Mouse (Mus musculus): ENCODE results near the gene Robo1. TPM values are rescaled to one million over a fixed set of nuclear protein-coding genes. Genes with fewer than 3 reads are reported as not detected.

Robo1 gene
- polyA plus RNA-seq, 1 experiment from 2014 or later, result 100 TPM

GRCm38 (mm10) chr16:72622371-72622770 lies 314.3 kb downstream of the Robo1 start:
- Histone ChIP-seq H3K27me3 (no peaks in the 10 kb centered on the region), H3K9me3 (no peaks in the 10 kb centered on the region), H3K4me1 (peaks cover 14% of the 10 kb centered on the region), H3K9ac (replicated peaks) (no peak overlapping the region), H3K4me3 (no peak overlapping the region), H3K4me2 (replicated peaks) (no peak overlapping the region), H3K27ac (replicated peaks) (no peak overlapping the region), H3K36me3 (no peaks in the 10 kb centered on the region)
- no peak for ATAC-seq (ENCODE audit: low FRiP score, low read depth)
- 73% methylated on average over 4 of the region's 4 CpGs for WGBS

GRCm38 (mm10) chr16:72622868-72623267 lies 314.8 kb downstream of the Robo1 start:
- Histone ChIP-seq H3K4me3 (no peak overlapping the region), H3K27ac (replicated peaks) (0 out of 2 replicates have a peak overlapping the region, but pooled peaks have one; percentile 39), H3K27me3 (no peaks in the 10 kb centered on the region), H3K36me3 (no peaks in the 10 kb centered on the region), H3K4me1 (peaks cover 14% of the 10 kb centered on the region), H3K9ac (replicated peaks) (no peak overlapping the region), H3K9me3 (no peaks in the 10 kb centered on the region), H3K4me2 (replicated peaks) (no peak overlapping the region)
- ATAC-seq (ENCODE audit: low FRiP score, low read depth), result no peak; the same call in 1 of the 2 replicates
- 60% methylated on average over 10 of the region's 10 CpGs for WGBS

- no peaks in the 10 kb centered on the region for H3K4me1 ChIP-seq
- no peaks in the 10 kb centered on the region for H3K36me3 ChIP-seq
- H3K27ac ChIP-seq (replicated peaks), result no peak overlapping the region
- H3K9ac ChIP-seq (replicated peaks), result no peak overlapping the region
- no peak overlapping the region for H3K4me2 ChIP-seq (replicated peaks)
- H3K27me3 ChIP-seq, result no peaks in the 10 kb centered on the region
- no peak for ATAC-seq (ENCODE audit: low FRiP score, low read depth)
- H3K9me3 ChIP-seq, result no peaks in the 10 kb centered on the region
- WGBS, result 56% methylated on average over 7 of the region's 7 CpGs
- H3K4me3 ChIP-seq, result no peak overlapping the region
Observed at GRCm38 (mm10) chr16:72633846-72634245, 325.7 kb downstream of the Robo1 start.

GRCm38 (mm10) chr16:72639332-72639940 lies 331.3 kb downstream of the Robo1 start:
- Histone ChIP-seq H3K9me3 (no peaks in the 10 kb centered on the region), H3K36me3 (no peaks in the 10 kb centered on the region), H3K27me3 (no peaks in the 10 kb centered on the region), H3K4me3 (no peak overlapping the region), H3K27ac (replicated peaks) (no peak overlapping the region), H3K4me1 (0 out of 2 replicates have a peak, but pooled peaks cover 2% of the 10 kb centered on the region), H3K9ac (replicated peaks) (no peak overlapping the region), H3K4me2 (replicated peaks) (no peak overlapping the region)
- 89% methylated on average over 8 of the region's 8 CpGs for WGBS
- ATAC-seq (ENCODE audit: low FRiP score, low read depth), result no peak

GRCm38 (mm10) chr16:72640932-72641811 lies 333.1 kb downstream of the Robo1 start:
- H3K4me1 ChIP-seq, result peaks cover 7% of the 10 kb centered on the region
- WGBS, result 70% methylated on average over 9 of the region's 9 CpGs
- no peaks in the 10 kb centered on the region for H3K9me3 ChIP-seq
- no peak overlapping the region for H3K27ac ChIP-seq (replicated peaks)
- no peak overlapping the region for H3K4me2 ChIP-seq (replicated peaks)
- ATAC-seq (ENCODE audit: low FRiP score, low read depth), result no peak
- no peak overlapping the region for H3K9ac ChIP-seq (replicated peaks)
- H3K36me3 ChIP-seq, result no peaks in the 10 kb centered on the region
- H3K4me3 ChIP-seq, result no peak overlapping the region
- no peaks in the 10 kb centered on the region for H3K27me3 ChIP-seq

- no peak overlapping the region for H3K4me2 ChIP-seq (replicated peaks)
- peaks cover 7% of the 10 kb centered on the region for H3K4me1 ChIP-seq
- no peak overlapping the region for H3K9ac ChIP-seq (replicated peaks)
- no peaks in the 10 kb centered on the region for H3K27me3 ChIP-seq
- 41% methylated on average over 8 of the region's 8 CpGs for WGBS
- no peaks in the 10 kb centered on the region for H3K9me3 ChIP-seq
- H3K36me3 ChIP-seq, result no peaks in the 10 kb centered on the region
- H3K4me3 ChIP-seq, result no peak overlapping the region
- no peak for ATAC-seq (ENCODE audit: low FRiP score, low read depth)
- H3K27ac ChIP-seq (replicated peaks), result no peak overlapping the region
Observed at GRCm38 (mm10) chr16:72645890-72646289, 337.8 kb downstream of the Robo1 start.

- Histone ChIP-seq H3K36me3 (no peaks in the 10 kb centered on the region), H3K9ac (replicated peaks) (no peak overlapping the region), H3K4me2 (replicated peaks) (no peak overlapping the region), H3K4me1 (peaks cover 5% of the 10 kb centered on the region), H3K9me3 (no peaks in the 10 kb centered on the region), H3K27ac (replicated peaks) (no peak overlapping the region), H3K27me3 (no peaks in the 10 kb centered on the region), H3K4me3 (no peak overlapping the region)
- peak; percentile 78 for ATAC-seq (ENCODE audit: low FRiP score, low read depth)
- 38% methylated on average over 4 of the region's 4 CpGs for WGBS
Observed at GRCm38 (mm10) chr16:72649314-72649713, 341.2 kb downstream of the Robo1 start.

GRCm38 (mm10) chr16:72655411-72655810 lies 347.3 kb downstream of the Robo1 start:
- H3K27me3 ChIP-seq, result no peaks in the 10 kb centered on the region
- H3K27ac ChIP-seq (replicated peaks), result no peak overlapping the region
- H3K4me3 ChIP-seq, result no peak overlapping the region
- H3K4me2 ChIP-seq (replicated peaks), result no peak overlapping the region
- 81% methylated on average over 9 of the region's 9 CpGs for WGBS
- no peaks in the 10 kb centered on the region for H3K36me3 ChIP-seq
- H3K4me1 ChIP-seq, result no peaks in the 10 kb centered on the region
- H3K9me3 ChIP-seq, result no peaks in the 10 kb centered on the region
- ATAC-seq (ENCODE audit: low FRiP score, low read depth), result no peak
- H3K9ac ChIP-seq (replicated peaks), result no peak overlapping the region

GRCm38 (mm10) chr16:72662837-72663350 lies 354.8 kb downstream of the Robo1 start:
- Histone ChIP-seq H3K4me1 (peaks cover 20% of the 10 kb centered on the region), H3K9me3 (no peaks in the 10 kb centered on the region), H3K4me3 (peak overlapping the region; percentile 84), H3K27me3 (no peaks in the 10 kb centered on the region), H3K36me3 (no peaks in the 10 kb centered on the region), H3K4me2 (replicated peaks) (peak overlapping the region; percentile 69), H3K27ac (replicated peaks) (peak overlapping the region; percentile 91), H3K9ac (replicated peaks) (peak overlapping the region; percentile 90)
- WGBS, result under 1% methylated on average over 26 of the region's 26 CpGs
- peak; percentile 86 for ATAC-seq (ENCODE audit: low FRiP score, low read depth)

GRCm38 (mm10) chr16:72663351-72664232 lies 355.5 kb downstream of the Robo1 start:
- H3K27me3 ChIP-seq, result no peaks in the 10 kb centered on the region
- peaks cover 20% of the 10 kb centered on the region for H3K4me1 ChIP-seq
- H3K4me3 ChIP-seq, result peak overlapping the region; percentile 84
- peak overlapping the region; percentile 91 for H3K27ac ChIP-seq (replicated peaks)
- H3K9ac ChIP-seq (replicated peaks), result peak overlapping the region; percentile 90
- ATAC-seq (ENCODE audit: low FRiP score, low read depth), result peak; percentile 77
- WGBS, result under 1% methylated on average over 55 of the region's 55 CpGs
- H3K36me3 ChIP-seq, result no peaks in the 10 kb centered on the region
- peak overlapping the region; percentile 69 for H3K4me2 ChIP-seq (replicated peaks)
- no peaks in the 10 kb centered on the region for H3K9me3 ChIP-seq

GRCm38 (mm10) chr16:72664233-72664613 lies 356.1 kb downstream of the Robo1 start:
- Histone ChIP-seq H3K36me3 (no peaks in the 10 kb centered on the region), H3K9me3 (no peaks in the 10 kb centered on the region), H3K4me3 (peak overlapping the region; percentile 84), H3K4me1 (peaks cover 20% of the 10 kb centered on the region), H3K27me3 (no peaks in the 10 kb centered on the region), H3K9ac (replicated peaks) (peak overlapping the region; percentile 90), H3K27ac (replicated peaks) (0 out of 2 replicates have a peak overlapping the region, but pooled peaks have one; percentile 91), H3K4me2 (replicated peaks) (peak overlapping the region; percentile 69)
- under 1% methylated on average over 12 of the region's 12 CpGs for WGBS
- no peak for ATAC-seq (ENCODE audit: low FRiP score, low read depth)

All from midbrain, embryonic 12.5 days (tissue).